Mouse (Mus musculus) splenic B cell, adult 2 months (primary cell): ENCODE measurements around the gene Shld1.

ENCODE experiments used
- DNase-seq: peaks from one replicate; pipeline ENCODE4 v3.0.0-alpha.2; 2011; ENCODE audit warnings: low read depth, low spot score
- H3K27me3 ChIP-seq: 2 replicates; pipeline ENCODE4 v1.6.1; 2012; ENCODE audit warnings: mild to moderate bottlenecking, low read length, moderate library complexity, mixed read lengths; ENCODE audit not compliant: control insufficient read depth, poor library complexity, insufficient read depth, severe bottlenecking
- H3K36me3 ChIP-seq: 2 replicates; pipeline ENCODE4 v1.6.1; 2012; ENCODE audit warnings: mild to moderate bottlenecking, low read length, moderate library complexity, mixed read lengths; ENCODE audit not compliant: control insufficient read depth, poor library complexity, insufficient read depth, severe bottlenecking

Gene Shld1

GRCm38 (mm10) chr2:132701451-132701886 is 14.7 kb downstream of the Shld1 start:
- Histone ChIP-seq H3K36me3 (no peaks in the 10 kb centered on the region), H3K27me3 (no peaks in the 10 kb centered on the region)
- DNase-seq, result peak; percentile 85

GRCm38 (mm10) chr2:132705251-132705992 is 18.7 kb downstream of the Shld1 start:
- Histone ChIP-seq H3K36me3 (no peaks in the 10 kb centered on the region), H3K27me3 (no peaks in the 10 kb centered on the region)
- no peak for DNase-seq

GRCm38 (mm10) chr2:132706309-132706708 is 19.6 kb downstream of the Shld1 start:
- Histone ChIP-seq H3K27me3 (no peaks in the 10 kb centered on the region), H3K36me3 (no peaks in the 10 kb centered on the region)
- DNase-seq, result no peak

- no peak for DNase-seq
- H3K36me3 ChIP-seq, result no peaks in the 10 kb centered on the region
Observed at GRCm38 (mm10) chr2:132710488-132710887, 23.8 kb downstream of the Shld1 start.

GRCm38 (mm10) chr2:132712061-132712460 is 25.3 kb downstream of the Shld1 start:
- DNase-seq, result no peak
- Histone ChIP-seq H3K27me3 (no peaks in the 10 kb centered on the region), H3K36me3 (no peaks in the 10 kb centered on the region)

More at GRCm38 (mm10) chr2:132710488-132710887, 23.8 kb downstream of the Shld1 start:
- H3K27me3 ChIP-seq, result no peaks in the 10 kb centered on the region

- Histone ChIP-seq H3K27me3 (no peaks in the 10 kb centered on the region), H3K36me3 (no peaks in the 10 kb centered on the region)
- no peak for DNase-seq
Observed at GRCm38 (mm10) chr2:132714522-132714921, 27.8 kb downstream of the Shld1 start.

- no peak for DNase-seq
- H3K36me3 ChIP-seq, result no peaks in the 10 kb centered on the region
- H3K27me3 ChIP-seq, result no peaks in the 10 kb centered on the region
Observed at GRCm38 (mm10) chr2:132714946-132715345, 28.2 kb downstream of the Shld1 start.

- no peak for DNase-seq
Observed at GRCm38 (mm10) chr2:132715421-132716070, 28.8 kb downstream of the Shld1 start.

GRCm38 (mm10) chr2:132716154-132716553 is 29.4 kb downstream of the Shld1 start:
- no peaks in the 10 kb centered on the region for H3K36me3 ChIP-seq
- H3K27me3 ChIP-seq, result no peaks in the 10 kb centered on the region
- DNase-seq, result peak; percentile 71

More at GRCm38 (mm10) chr2:132715421-132716070, 28.8 kb downstream of the Shld1 start:
- Histone ChIP-seq H3K27me3 (no peaks in the 10 kb centered on the region), H3K36me3 (no peaks in the 10 kb centered on the region)

GRCm38 (mm10) chr2:132716901-132717536 is 30.3 kb downstream of the Shld1 start:
- H3K36me3 ChIP-seq, result no peaks in the 10 kb centered on the region

GRCm38 (mm10) chr2:132717537-132717912 is 30.8 kb downstream of the Shld1 start:
- no peaks in the 10 kb centered on the region for H3K27me3 ChIP-seq
- DNase-seq, result no peak
- no peaks in the 10 kb centered on the region for H3K36me3 ChIP-seq

More at GRCm38 (mm10) chr2:132716901-132717536, 30.3 kb downstream of the Shld1 start:
- H3K27me3 ChIP-seq, result no peaks in the 10 kb centered on the region
- DNase-seq, result no peak

GRCm38 (mm10) chr2:132720921-132721566 is 34.3 kb downstream of the Shld1 start:
- DNase-seq, result no peak
- no peaks in the 10 kb centered on the region for H3K36me3 ChIP-seq
- no peaks in the 10 kb centered on the region for H3K27me3 ChIP-seq

- no peak for DNase-seq
- Histone ChIP-seq H3K27me3 (no peaks in the 10 kb centered on the region), H3K36me3 (no peaks in the 10 kb centered on the region)
Observed at GRCm38 (mm10) chr2:132721844-132722243, 35.1 kb downstream of the Shld1 start.

GRCm38 (mm10) chr2:132723958-132724431 is 37.3 kb downstream of the Shld1 start:
- no peaks in the 10 kb centered on the region for H3K27me3 ChIP-seq

More at GRCm38 (mm10) chr2:132723958-132724431, 37.3 kb downstream of the Shld1 start:
- no peaks in the 10 kb centered on the region for H3K36me3 ChIP-seq
- DNase-seq, result no peak
